Mouse (Mus musculus): Measurements from ENCODE around the gene Mamdc2.

The Mamdc2 gene

GRCm38 (mm10) chr19:23256771-23257170, 191.5 kb downstream of the Mamdc2 start:
- DNase-seq = no peak
